In the genomic region with DNA sequence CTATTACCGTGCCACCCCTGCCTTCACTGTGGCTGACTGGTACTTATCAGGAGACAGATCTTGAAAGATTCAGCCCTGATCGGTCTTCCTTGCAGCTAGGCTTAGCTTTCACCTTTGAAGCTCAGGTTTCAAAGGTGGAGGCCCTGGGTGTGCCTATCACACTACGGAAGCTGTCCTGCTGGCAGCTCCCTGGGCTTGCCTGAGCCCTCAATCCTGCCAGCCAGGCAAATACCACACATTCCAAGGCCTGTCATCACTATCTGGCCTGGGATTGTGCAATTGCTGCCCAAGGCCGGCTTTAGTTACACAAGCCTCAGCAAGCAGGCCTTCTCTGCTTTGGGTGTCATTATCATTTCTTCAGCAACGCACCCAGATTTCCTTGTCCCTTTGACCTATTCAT, we compare ENCODE assay signal across 8 mouse cellular contexts.
DNase-seq lines count a peak whose midpoint lies in the region; ATAC-seq and TF ChIP-seq lines count a peak whose summit lies in the region.

No protein-coding gene starts in this region.

- no peak overlapping the region for H3K27ac ChIP-seq in embryonic facial prominence, embryonic 11.5 days (replicated peaks; ENCODE audit: low read depth, low read length)
- H3K27ac ChIP-seq in lung, embryonic 14.5 days (ENCODE audit: low read depth), result no peak overlapping the region

- no peak overlapping the region for H3K4me2 ChIP-seq in embryonic facial prominence, embryonic 11.5 days (ENCODE audit: low read depth, low read length)
- no peak overlapping the region for H3K4me2 ChIP-seq in lung, embryonic 14.5 days

- WGBS in embryonic facial prominence, embryonic 11.5 days, result 37% methylated on average over 5 of the region's 5 CpGs
- 23% methylated on average over 5 of the region's 5 CpGs for WGBS in lung, embryonic 14.5 days

- no peak for TF ChIP-seq CTCF in lung, embryonic 14.5 days (IDR thresholded peaks at IDR 0.05; ENCODE audit: low read depth)

- no peaks in the 10 kb centered on the region for H3K4me1 ChIP-seq in embryonic facial prominence, embryonic 11.5 days (ENCODE audit: control insufficient read depth, insufficient read depth, low read length)
- H3K4me1 ChIP-seq in lung, embryonic 14.5 days (ENCODE audit: insufficient read depth), result no peaks in the 10 kb centered on the region

- peak; percentile 59 for DNase-seq in gastrocnemius, adult 18-20 months (ENCODE audit: low spot score)
- DNase-seq in gastrocnemius, postnatal 4 days (ENCODE audit: low spot score in 2 of 2), result no peak
- DNase-seq in embryonic facial prominence, embryonic 11.5 days (ENCODE audit: low spot score), result peak; percentile 54
- DNase-seq in heart, postnatal 4 days, result peak; percentile 33
- peak; percentile 63 for DNase-seq in lung, embryonic 14.5 days
- DNase-seq in thymus, postnatal 0 days (ENCODE audit: low spot score), result no peak
- no peak for DNase-seq in thymus, postnatal 14 days
- DNase-seq in cerebellum, postnatal 36 days, result no peak

- no peaks in the 10 kb centered on the region for H3K27me3 ChIP-seq in embryonic facial prominence, embryonic 11.5 days (ENCODE audit: control insufficient read depth, insufficient read depth, low read length)
- H3K27me3 ChIP-seq in lung, embryonic 14.5 days (ENCODE audit: insufficient read depth, low read length), result no peaks in the 10 kb centered on the region

- H3K9me3 ChIP-seq in embryonic facial prominence, embryonic 11.5 days (replicated peaks; ENCODE audit: control insufficient read depth, low read length), result no peaks in the 10 kb centered on the region
- H3K9me3 ChIP-seq in lung, embryonic 14.5 days (ENCODE audit: low read depth, low read length), result no peaks in the 10 kb centered on the region

- H3K4me3 ChIP-seq in embryonic facial prominence, embryonic 11.5 days (ENCODE audit: low read depth, low read length), result no peak overlapping the region
- no peak overlapping the region for H3K4me3 ChIP-seq in lung, embryonic 14.5 days (ENCODE audit: low read depth, low read length)

- no peak overlapping the region for H3K9ac ChIP-seq in embryonic facial prominence, embryonic 11.5 days (replicated peaks; ENCODE audit: low read length)
- no peak overlapping the region for H3K9ac ChIP-seq in lung, embryonic 14.5 days

- no peak for ATAC-seq in embryonic facial prominence, embryonic 11.5 days (replicated peaks; ENCODE audit: insufficient number of reproducible peaks, low FRiP score, low TSS enrichment, low read depth)
- peak; percentile 70 for ATAC-seq in lung, embryonic 14.5 days (ENCODE audit: insufficient read depth)

- H3K36me3 ChIP-seq in embryonic facial prominence, embryonic 11.5 days (replicated peaks; ENCODE audit: control insufficient read depth, insufficient read depth, low read depth, low read length), result no peaks in the 10 kb centered on the region
- no peaks in the 10 kb centered on the region for H3K36me3 ChIP-seq in lung, embryonic 14.5 days (ENCODE audit: insufficient read depth)

Comparison
In these comparisons a context has a peak if more than half of its experiments do, and no peak if none do; other contexts are left out.
1. DNase-seq: peak in gastrocnemius, adult 18-20 months (single experiment), embryonic facial prominence, embryonic 11.5 days (single experiment), heart, postnatal 4 days (single experiment) and lung, embryonic 14.5 days (single experiment); none in gastrocnemius, postnatal 4 days (0 of 2), thymus, postnatal 0 days (single experiment), thymus, postnatal 14 days (single experiment) and cerebellum, postnatal 36 days (0 of 2).